Mouse (Mus musculus): Measurements from ENCODE around the gene Mfsd4a. TPM values are rescaled to one million over a fixed set of nuclear protein-coding genes. Genes with fewer than 3 reads are reported as not detected.

The Mfsd4a gene
- polyA plus RNA-seq, 1 experiment, result not detected

DNA sequence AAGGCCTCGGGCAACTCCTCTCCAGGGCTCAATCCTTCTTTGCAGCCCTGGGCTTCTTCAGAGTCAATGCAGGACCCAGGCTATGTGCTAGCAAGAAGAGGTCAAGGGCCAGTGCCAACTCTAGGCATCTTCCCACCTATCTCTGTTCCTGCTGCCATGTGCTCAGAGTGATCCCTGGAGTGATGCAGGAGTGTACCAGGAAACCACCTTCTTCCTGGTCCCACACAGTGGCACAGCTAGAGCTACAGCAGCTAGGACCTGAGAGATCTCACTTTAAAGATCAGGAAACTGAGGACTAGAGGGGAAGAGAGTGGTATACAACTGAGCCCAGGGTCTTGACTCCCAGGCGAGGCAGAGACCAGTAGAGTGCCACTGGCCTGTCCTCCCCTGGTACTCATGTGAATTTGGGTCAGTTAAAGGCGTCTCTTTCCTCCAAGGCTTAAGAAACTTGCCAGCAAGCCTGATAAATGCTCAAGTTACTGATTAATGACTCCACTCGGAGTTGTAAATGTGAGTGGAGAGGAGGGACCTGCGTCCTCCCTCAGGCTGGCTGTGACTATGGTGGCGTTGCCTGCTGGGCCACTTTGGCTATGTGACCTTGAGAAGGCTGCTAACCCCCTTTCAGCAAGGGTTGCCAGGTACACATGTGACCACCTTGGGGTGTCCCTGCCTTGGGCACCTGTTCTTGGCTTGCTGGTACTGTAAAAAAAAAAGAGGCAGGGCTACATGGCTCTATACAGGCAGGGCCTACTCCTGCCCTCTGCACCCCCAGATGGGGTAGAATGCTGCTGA is 5.9 kb downstream of the Mfsd4a start:
- TF ChIP-seq POLR2A (IDR thresholded peaks at IDR 0.05; ENCODE audit: borderline replicate concordance, control insufficient read depth, low read depth, low read length), result no peak
- TF ChIP-seq CTCF (IDR thresholded peaks at IDR 0.05; ENCODE audit: control insufficient read depth, insufficient read depth, low read length), result no peak
- WGBS, result 62% methylated on average over 6 of the region's 6 CpGs
- no peaks in the 10 kb centered on the region for H3K4me1 ChIP-seq (ENCODE audit: control insufficient read depth, insufficient read depth, low read length)
- H3K4me3 ChIP-seq (replicated peaks; ENCODE audit: control insufficient read depth, low read depth, low read length), result no peak overlapping the region
- no peak overlapping the region for H3K27ac ChIP-seq (ENCODE audit: control insufficient read depth, insufficient read depth, low read depth, low read length, poor library complexity)

DNA sequence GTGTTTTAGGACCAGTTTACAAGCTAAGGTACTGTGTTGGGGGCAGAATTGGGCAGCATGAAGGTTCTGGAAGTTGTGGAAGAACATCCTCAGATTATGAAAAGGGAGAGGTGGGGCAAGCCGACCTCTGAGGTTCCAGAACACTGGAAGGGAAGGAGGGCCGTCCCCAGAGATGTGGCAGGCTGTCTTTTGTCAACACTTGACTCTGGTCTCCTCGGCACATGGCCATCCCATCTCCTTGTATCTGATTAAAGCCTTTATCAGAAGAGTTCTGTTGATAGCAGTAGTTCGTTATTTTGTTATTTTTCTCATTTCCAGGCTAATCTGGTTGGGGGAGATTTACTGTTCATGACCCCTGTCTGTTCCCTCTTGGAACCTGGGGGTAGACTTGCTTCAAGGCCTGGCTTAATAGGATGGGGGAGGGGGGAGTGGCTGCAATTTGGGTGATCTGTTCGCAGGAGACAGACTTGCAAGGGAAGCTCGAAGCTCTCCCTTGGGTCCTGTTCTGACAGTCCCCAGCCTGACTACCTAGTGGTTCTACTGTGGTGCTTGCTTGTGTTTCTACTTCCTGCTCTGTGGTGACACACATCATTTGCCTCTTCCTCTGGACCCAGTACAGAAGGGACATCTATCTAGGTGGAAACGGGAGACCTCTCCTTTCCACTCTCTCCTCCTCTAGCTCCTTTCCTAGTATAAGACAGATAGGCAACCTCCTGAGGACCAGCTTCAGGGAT is 7.7 kb downstream of the Mfsd4a start:
- Histone ChIP-seq H3K4me1 (ENCODE audit: control insufficient read depth, insufficient read depth, low read length) (no peaks in the 10 kb centered on the region), H3K4me3 (replicated peaks; ENCODE audit: control insufficient read depth, low read depth, low read length) (no peak overlapping the region), H3K27ac (ENCODE audit: control insufficient read depth, insufficient read depth, low read depth, low read length, poor library complexity) (no peak overlapping the region)
- WGBS, result 47% methylated on average over 7 of the region's 7 CpGs
- TF ChIP-seq CTCF (IDR thresholded peaks at IDR 0.05; ENCODE audit: control insufficient read depth, insufficient read depth, low read length) (no peak), POLR2A (IDR thresholded peaks at IDR 0.05; ENCODE audit: borderline replicate concordance, control insufficient read depth, low read depth, low read length) (no peak)

DNA sequence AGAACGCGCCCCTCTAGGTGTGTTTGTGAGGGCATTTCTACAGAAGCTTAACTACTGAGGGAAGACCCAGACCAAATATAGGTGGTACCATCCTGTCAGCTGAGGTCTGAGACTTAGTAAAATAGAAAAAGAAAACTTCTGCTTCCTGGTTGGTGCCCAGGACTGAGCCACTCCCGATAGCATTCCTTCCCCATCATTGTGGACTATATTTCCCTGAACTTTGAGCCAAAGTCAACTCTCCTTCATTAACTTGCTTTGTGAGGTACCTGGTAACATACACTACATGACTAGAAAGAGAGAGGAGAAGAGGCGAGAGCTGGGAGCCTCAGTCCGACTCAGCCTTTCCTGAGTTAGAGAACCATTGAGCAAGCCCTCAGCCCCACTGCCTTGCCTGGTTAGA is 9.3 kb downstream of the Mfsd4a start:
- no peak overlapping the region for H3K4me3 ChIP-seq (replicated peaks; ENCODE audit: control insufficient read depth, low read depth, low read length)
- TF ChIP-seq CTCF (IDR thresholded peaks at IDR 0.05; ENCODE audit: control insufficient read depth, insufficient read depth, low read length) (no peak), POLR2A (IDR thresholded peaks at IDR 0.05; ENCODE audit: borderline replicate concordance, control insufficient read depth, low read depth, low read length) (no peak)
- no peaks in the 10 kb centered on the region; the same call in 1 of the 2 replicates for H3K4me1 ChIP-seq (ENCODE audit: control insufficient read depth, insufficient read depth, low read length)
- WGBS, result 72% methylated on average over 5 of the region's 5 CpGs
- H3K27ac ChIP-seq (ENCODE audit: control insufficient read depth, insufficient read depth, low read depth, low read length, poor library complexity), result no peak overlapping the region

DNA sequence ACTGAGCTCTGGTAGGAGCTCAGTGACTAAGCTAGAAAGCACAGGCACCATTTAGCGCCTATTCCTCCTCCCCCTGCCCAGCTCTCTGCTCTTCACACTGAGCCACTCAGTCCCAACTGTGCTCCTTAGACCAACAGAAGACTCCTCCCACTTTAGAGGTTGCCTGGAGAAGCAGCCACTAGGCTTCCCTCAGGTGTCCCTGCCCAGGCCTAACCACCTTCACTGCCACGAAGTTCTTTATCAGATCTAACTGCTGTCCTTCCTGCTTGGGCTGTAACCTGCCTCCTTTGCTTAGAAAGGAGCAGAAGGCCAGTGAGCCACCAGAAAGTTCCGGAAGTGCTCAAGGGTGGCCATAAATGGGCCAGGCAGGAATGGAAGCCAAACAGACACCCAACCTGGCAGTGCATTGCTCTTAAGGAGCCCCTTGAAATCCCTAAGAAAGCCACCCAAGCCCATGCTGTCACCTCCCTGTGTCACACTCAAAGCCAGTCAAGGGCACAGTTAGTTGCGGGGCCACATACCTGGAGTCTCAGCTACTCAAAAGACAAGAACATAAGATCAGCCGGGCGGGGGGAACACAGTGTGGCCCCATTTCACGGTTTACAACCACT is 12.7 kb downstream of the Mfsd4a start:
- 68% methylated on average over 7 of the region's 7 CpGs for WGBS
- Histone ChIP-seq H3K4me3 (replicated peaks; ENCODE audit: control insufficient read depth, low read depth, low read length) (no peak overlapping the region), H3K4me1 (ENCODE audit: control insufficient read depth, insufficient read depth, low read length) (no peaks in the 10 kb centered on the region; the same call in 1 of the 2 replicates), H3K27ac (ENCODE audit: control insufficient read depth, insufficient read depth, low read depth, low read length, poor library complexity) (no peak overlapping the region)
- TF ChIP-seq CTCF (IDR thresholded peaks at IDR 0.05; ENCODE audit: control insufficient read depth, insufficient read depth, low read length) (no peak), POLR2A (IDR thresholded peaks at IDR 0.05; ENCODE audit: borderline replicate concordance, control insufficient read depth, low read depth, low read length) (no peak)

DNA sequence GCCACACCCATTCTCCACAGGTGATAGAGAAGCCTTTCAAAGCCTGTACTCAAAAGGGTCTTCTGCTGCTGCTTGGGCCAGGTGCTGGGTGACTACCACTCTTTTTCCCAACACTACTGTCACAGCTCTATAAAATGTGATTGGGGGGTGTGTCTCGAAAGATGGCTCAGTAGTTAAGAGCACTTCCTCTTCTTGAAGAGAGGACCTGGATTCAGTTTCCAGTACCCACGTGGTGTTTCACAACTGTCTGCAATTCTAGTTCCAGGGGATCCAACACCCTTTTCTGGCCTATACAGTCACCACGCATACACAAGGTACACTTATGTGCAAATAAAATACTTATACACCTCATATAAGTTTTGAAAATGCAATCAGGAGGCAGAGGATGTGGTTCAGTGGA is 13.5 kb downstream of the Mfsd4a start:
- 15% methylated on average over 3 of the region's 3 CpGs for WGBS
- no peaks in the 10 kb centered on the region; the same call in 1 of the 2 replicates for H3K4me1 ChIP-seq (ENCODE audit: control insufficient read depth, insufficient read depth, low read length)
- no peak overlapping the region for H3K4me3 ChIP-seq (replicated peaks; ENCODE audit: control insufficient read depth, low read depth, low read length)
- H3K27ac ChIP-seq (ENCODE audit: control insufficient read depth, insufficient read depth, low read depth, low read length, poor library complexity), result no peak overlapping the region
- TF ChIP-seq CTCF (IDR thresholded peaks at IDR 0.05; ENCODE audit: control insufficient read depth, insufficient read depth, low read length) (no peak), POLR2A (IDR thresholded peaks at IDR 0.05; ENCODE audit: borderline replicate concordance, control insufficient read depth, low read depth, low read length) (no peak)

DNA sequence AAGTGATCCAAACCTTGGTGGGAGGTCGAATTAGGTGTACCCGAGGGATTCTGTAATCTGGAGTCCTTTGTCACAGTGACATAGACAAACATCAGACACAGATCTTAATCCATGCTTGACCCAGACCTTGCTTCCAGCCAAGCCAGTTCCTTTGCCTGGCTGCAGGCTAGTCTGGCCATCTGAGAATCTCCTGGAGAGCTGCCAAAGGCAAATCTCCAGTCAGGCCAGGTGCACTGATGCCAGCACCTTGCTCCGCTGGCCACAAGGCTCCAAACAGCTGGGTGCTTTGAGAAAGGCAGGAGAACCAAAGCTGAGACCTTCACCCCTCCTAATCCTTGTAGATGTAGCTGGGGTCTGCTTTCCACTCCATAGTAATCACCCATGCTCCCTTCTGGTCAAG is 16.1 kb downstream of the Mfsd4a start:
- no peaks in the 10 kb centered on the region; the same call in 1 of the 2 replicates for H3K4me1 ChIP-seq (ENCODE audit: control insufficient read depth, insufficient read depth, low read length)
- TF ChIP-seq POLR2A (IDR thresholded peaks at IDR 0.05; ENCODE audit: borderline replicate concordance, control insufficient read depth, low read depth, low read length), result no peak
- no peak for TF ChIP-seq CTCF (IDR thresholded peaks at IDR 0.05; ENCODE audit: control insufficient read depth, insufficient read depth, low read length)
- H3K27ac ChIP-seq (ENCODE audit: control insufficient read depth, insufficient read depth, low read depth, low read length, poor library complexity), result no peak overlapping the region
- no peak overlapping the region for H3K4me3 ChIP-seq (replicated peaks; ENCODE audit: control insufficient read depth, low read depth, low read length)
- WGBS, result 81% methylated on average over 3 of the region's 3 CpGs

DNA sequence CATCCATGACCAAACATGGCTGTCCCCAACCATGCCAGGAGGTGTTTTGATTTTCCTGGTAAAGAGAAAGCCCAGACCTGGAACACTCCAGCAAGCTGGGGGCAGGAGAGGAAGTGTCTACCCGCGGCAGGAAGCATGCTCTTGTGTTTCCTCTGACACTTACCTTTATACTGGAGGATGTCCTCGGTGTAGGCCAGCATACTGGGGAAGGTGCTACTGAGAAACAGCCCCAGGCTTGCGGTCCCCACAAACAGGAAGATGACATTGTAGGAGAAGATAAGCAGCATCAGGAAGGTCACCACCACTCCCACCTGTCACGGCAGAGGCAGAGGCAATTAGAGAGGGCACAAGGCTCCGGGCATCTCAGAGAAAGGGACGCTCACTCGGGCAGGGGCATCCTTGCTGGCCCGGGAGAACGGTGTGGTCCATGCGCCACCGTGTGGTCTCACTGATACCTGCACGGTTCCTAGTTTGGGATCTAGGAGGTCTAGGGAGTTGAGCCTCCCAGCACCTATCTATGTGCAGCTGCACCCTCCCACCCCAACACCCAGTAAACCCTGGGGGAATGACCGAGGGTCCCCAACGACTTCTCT is 21.6 kb downstream of the Mfsd4a start:
- TF ChIP-seq POLR2A (IDR thresholded peaks at IDR 0.05; ENCODE audit: borderline replicate concordance, control insufficient read depth, low read depth, low read length) (no peak), CTCF (IDR thresholded peaks at IDR 0.05; ENCODE audit: control insufficient read depth, insufficient read depth, low read length) (peak; percentile 95)
- whole genome bisulfite sequencing, result 13% methylated on average over 15 of the region's 15 CpGs
- Histone ChIP-seq H3K27ac (ENCODE audit: control insufficient read depth, insufficient read depth, low read depth, low read length, poor library complexity) (no peak overlapping the region), H3K4me3 (replicated peaks; ENCODE audit: control insufficient read depth, low read depth, low read length) (no peak overlapping the region), H3K4me1 (ENCODE audit: control insufficient read depth, insufficient read depth, low read length) (no peaks in the 10 kb centered on the region)

DNA sequence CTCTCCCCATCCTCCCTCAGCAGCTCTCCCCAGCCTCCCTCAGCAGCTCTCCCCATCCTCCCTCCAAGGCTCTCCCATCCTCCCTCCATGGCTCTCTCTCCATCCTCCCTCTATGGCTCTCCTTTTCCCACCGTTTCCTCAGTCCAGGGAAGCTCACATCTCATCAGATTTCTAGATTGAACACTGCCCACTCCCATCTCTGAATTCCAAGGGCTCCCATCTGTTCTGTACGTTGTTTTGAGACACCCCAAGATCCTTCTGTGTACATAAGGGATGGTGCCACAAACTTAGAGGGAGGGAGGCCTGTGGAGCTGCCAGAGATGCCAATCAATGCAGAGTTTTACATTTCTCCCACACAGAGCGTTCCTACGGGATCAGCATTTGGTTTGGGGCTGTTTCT is 24.1 kb downstream of the Mfsd4a start:
- no peak for TF ChIP-seq CTCF (IDR thresholded peaks at IDR 0.05; ENCODE audit: control insufficient read depth, insufficient read depth, low read length)
- TF ChIP-seq POLR2A (IDR thresholded peaks at IDR 0.05; ENCODE audit: borderline replicate concordance, control insufficient read depth, low read depth, low read length), result no peak
- 85% methylated on average over 4 of the region's 4 CpGs for WGBS
- H3K4me3 ChIP-seq (replicated peaks; ENCODE audit: control insufficient read depth, low read depth, low read length), result no peak overlapping the region
- H3K27ac ChIP-seq (ENCODE audit: control insufficient read depth, insufficient read depth, low read depth, low read length, poor library complexity), result no peak overlapping the region
- no peaks in the 10 kb centered on the region for H3K4me1 ChIP-seq (ENCODE audit: control insufficient read depth, insufficient read depth, low read length)
